7 mouse cellular contexts compared by ENCODE assay signal in genomic region chr6:52013245-52013945, GRCm38 (mm10). TPM values are rescaled to one million over a fixed set of nuclear protein-coding genes. Genes with fewer than 3 reads are reported as not detected.
A peak's percentile ranks its signal among the peaks of the same experiment; 100 is the strongest.
DNase-seq lines count a peak whose midpoint lies in the region; ATAC-seq and TF ChIP-seq lines count a peak whose summit lies in the region.

No protein-coding gene starts in this region.

- no peak for TF ChIP-seq EP300 in stomach, postnatal 0 days (optimal IDR thresholded peaks at IDR 0.05)

- 18% methylated on average over 3 of the region's 3 CpGs for WGBS in lung, embryonic 16.5 days
- WGBS in embryonic facial prominence, embryonic 15.5 days, result 19% methylated on average over 3 of the region's 3 CpGs
- 22% methylated on average over 3 of the region's 3 CpGs for WGBS in limb, embryonic 14.5 days
- 11% methylated on average over 3 of the region's 3 CpGs for WGBS in stomach, postnatal 0 days

- no peaks in the 10 kb centered on the region for H3K36me3 ChIP-seq in lung, embryonic 16.5 days (ENCODE audit: control insufficient read depth, insufficient read depth, low read length)
- H3K36me3 ChIP-seq in embryonic facial prominence, embryonic 15.5 days, result no peaks in the 10 kb centered on the region
- H3K36me3 ChIP-seq in limb, embryonic 14.5 days (ENCODE audit: control insufficient read depth, insufficient read depth, low read length), result no peaks in the 10 kb centered on the region
- H3K36me3 ChIP-seq in stomach, postnatal 0 days (ENCODE audit: control insufficient read depth, insufficient read depth, low read length), result no peaks in the 10 kb centered on the region

- no peaks in the 10 kb centered on the region for H3K4me1 ChIP-seq in lung, embryonic 16.5 days (replicated peaks; ENCODE audit: control insufficient read depth, insufficient read depth, low read length)
- H3K4me1 ChIP-seq in embryonic facial prominence, embryonic 15.5 days, result 0 out of 2 replicates have a peak, but pooled peaks cover 2% of the 10 kb centered on the region
- H3K4me1 ChIP-seq in limb, embryonic 14.5 days (ENCODE audit: control insufficient read depth, insufficient read depth, low read length), result peaks cover 4% of the 10 kb centered on the region; the same call in 1 of the 2 replicates
- H3K4me1 ChIP-seq in stomach, postnatal 0 days (replicated peaks; ENCODE audit: control insufficient read depth, insufficient read depth), result no peaks in the 10 kb centered on the region

- peak overlapping the region; percentile 78 for H3K4me2 ChIP-seq in lung, embryonic 16.5 days (ENCODE audit: low read depth, low read length)
- H3K4me2 ChIP-seq in embryonic facial prominence, embryonic 15.5 days (replicated peaks), result peak overlapping the region; percentile 86
- H3K4me2 ChIP-seq in limb, embryonic 14.5 days (replicated peaks; ENCODE audit: low read depth, low read length, severe bottlenecking), result peak overlapping the region; percentile 79
- H3K4me2 ChIP-seq in stomach, postnatal 0 days (replicated peaks; ENCODE audit: low read depth), result peak overlapping the region; percentile 59

- no peak overlapping the region for H3K27ac ChIP-seq in lung, embryonic 16.5 days (ENCODE audit: low read length)
- no peak overlapping the region for H3K27ac ChIP-seq in embryonic facial prominence, embryonic 15.5 days (replicated peaks)
- no peak overlapping the region for H3K27ac ChIP-seq in limb, embryonic 14.5 days (replicated peaks; ENCODE audit: low read depth, low read length)
- no peak overlapping the region for H3K27ac ChIP-seq in stomach, postnatal 0 days (replicated peaks)

- DNase-seq in lung, postnatal 25 days (ENCODE audit: low spot score), result no peak
- no peak for DNase-seq in limb, embryonic 14.5 days (ENCODE audit: low spot score)
- DNase-seq in stomach, postnatal 0 days (ENCODE audit: low spot score), result no peak
- DNase-seq in adipocyte (ENCODE audit: low spot score), result no peak
- no peak for DNase-seq in urinary bladder, postnatal 25 days (ENCODE audit: low spot score)

- peaks cover 6% of the 10 kb centered on the region; the same call in 1 of the 2 replicates for H3K27me3 ChIP-seq in lung, embryonic 16.5 days (ENCODE audit: control insufficient read depth, insufficient read depth, low read depth, low read length)
- peaks cover 35% of the 10 kb centered on the region for H3K27me3 ChIP-seq in embryonic facial prominence, embryonic 15.5 days
- H3K27me3 ChIP-seq in limb, embryonic 14.5 days (ENCODE audit: control insufficient read depth, insufficient read depth, low read length), result peaks cover 28% of the 10 kb centered on the region
- no peaks in the 10 kb centered on the region for H3K27me3 ChIP-seq in stomach, postnatal 0 days (ENCODE audit: control insufficient read depth, insufficient read depth, low read length)

- H3K4me3 ChIP-seq in lung, embryonic 16.5 days (ENCODE audit: low read length), result peak overlapping the region; percentile 79
- peak overlapping the region; percentile 62 for H3K4me3 ChIP-seq in embryonic facial prominence, embryonic 15.5 days (replicated peaks)
- peak overlapping the region; percentile 69 for H3K4me3 ChIP-seq in limb, embryonic 14.5 days (replicated peaks; ENCODE audit: low read length)
- H3K4me3 ChIP-seq in stomach, postnatal 0 days (ENCODE audit: low read depth, low read length), result peak overlapping the region; percentile 63

- H3K9me3 ChIP-seq in lung, embryonic 16.5 days (ENCODE audit: control insufficient read depth, low read length), result no peaks in the 10 kb centered on the region
- no peaks in the 10 kb centered on the region for H3K9me3 ChIP-seq in embryonic facial prominence, embryonic 15.5 days (replicated peaks)
- H3K9me3 ChIP-seq in limb, embryonic 14.5 days (ENCODE audit: control insufficient read depth, low read length), result no peaks in the 10 kb centered on the region
- H3K9me3 ChIP-seq in stomach, postnatal 0 days (ENCODE audit: control insufficient read depth, low read length), result no peaks in the 10 kb centered on the region

- no peak for TF ChIP-seq POLR2A in limb, embryonic 14.5 days (IDR thresholded peaks at IDR 0.05; ENCODE audit: borderline replicate concordance, extremely low read depth, insufficient read depth, insufficient read length)

- H3K9ac ChIP-seq in lung, embryonic 16.5 days (ENCODE audit: low read length), result peak overlapping the region; percentile 81
- no peak overlapping the region for H3K9ac ChIP-seq in embryonic facial prominence, embryonic 15.5 days
- H3K9ac ChIP-seq in limb, embryonic 14.5 days (ENCODE audit: low read depth, low read length, severe bottlenecking), result 0 out of 2 replicates have a peak overlapping the region, but pooled peaks have one; percentile 25
- peak overlapping the region; percentile 41; the same call in 1 of the 2 replicates for H3K9ac ChIP-seq in stomach, postnatal 0 days (ENCODE audit: low read length)

- no peak for ATAC-seq in lung, embryonic 16.5 days (ENCODE audit: low read depth)
- no peak for ATAC-seq in embryonic facial prominence, embryonic 15.5 days (ENCODE audit: insufficient number of reproducible peaks, low FRiP score, low TSS enrichment, low read depth)
- ATAC-seq in limb, embryonic 14.5 days (ENCODE audit: low FRiP score, low read depth), result no peak
- ATAC-seq in stomach, postnatal 0 days (ENCODE audit: low FRiP score, low TSS enrichment), result no peak

- TF ChIP-seq CTCF in stomach, postnatal 0 days (IDR thresholded peaks at IDR 0.05; ENCODE audit: low read depth), result no peak

RNA-seq across cellular contexts. Expression of gene Skap2, which starts 1.0 kb away (rescaled TPM):
- 68.7 and 71.7 TPM in 2 replicates for polyA plus RNA-seq in lung, embryonic 16.5 days (2015; fragmentation: Nextera tagmentation; extraction: Ambion mirVana)
- polyA plus RNA-seq in embryonic facial prominence, embryonic 15.5 days (2015; fragmentation: Nextera tagmentation; extraction: Ambion mirVana), result 11.7 and 14.3 TPM in 2 replicates
- 11.0 and 14.4 TPM in 2 replicates for polyA plus RNA-seq in limb, embryonic 14.5 days (2012; rRNA removed)
- 18.3 and 23.0 TPM in 2 replicates for polyA plus RNA-seq in limb, embryonic 14.5 days (2014; fragmentation: Nextera tagmentation; extraction: Ambion mirVana)
- 26.8 and 27.3 TPM in 2 replicates for polyA plus RNA-seq in stomach, postnatal 0 days (2015; fragmentation: Nextera tagmentation; extraction: Ambion mirVana)
